Mouse (Mus musculus) embryo, embryonic 9.5 days (tissue): ENCODE measurements around the gene Cdk14.
A peak's percentile ranks its signal among the peaks of the same experiment; 100 is the strongest.

Experiments
- DNase-seq: peaks from one replicate; pipeline ENCODE4 v3.0.0-alpha.2; 2017; ENCODE audit errors: extremely low spot score

Cdk14 gene

DNA sequence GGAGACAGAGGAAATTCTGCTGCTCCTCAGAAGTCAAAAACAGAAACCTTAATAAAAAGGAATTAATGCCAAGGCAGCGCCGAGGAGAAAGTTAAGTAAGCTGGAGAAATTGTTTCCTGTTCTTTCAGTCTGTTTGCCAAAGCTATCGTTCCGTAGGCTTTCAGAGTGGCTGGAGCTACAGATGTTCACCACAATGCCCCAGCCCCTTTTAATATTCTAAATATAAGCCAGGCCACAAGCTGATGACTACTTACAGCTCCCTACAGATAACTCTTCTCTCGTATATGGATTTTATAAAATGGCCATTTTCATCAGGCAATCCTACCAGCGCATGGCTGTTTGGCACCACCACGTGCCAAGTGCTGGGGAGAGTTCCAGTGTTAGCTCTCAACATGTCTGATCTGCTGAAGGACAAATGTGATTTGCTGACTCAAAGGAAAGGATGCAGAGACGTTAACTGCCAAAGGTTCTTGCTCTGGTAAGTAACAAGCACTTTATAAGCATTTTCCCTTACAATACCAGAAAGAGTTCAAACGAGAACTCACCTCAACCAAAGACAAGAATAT lies 106.8 kb downstream of the Cdk14 start:
- DNase-seq: no peak

DNA sequence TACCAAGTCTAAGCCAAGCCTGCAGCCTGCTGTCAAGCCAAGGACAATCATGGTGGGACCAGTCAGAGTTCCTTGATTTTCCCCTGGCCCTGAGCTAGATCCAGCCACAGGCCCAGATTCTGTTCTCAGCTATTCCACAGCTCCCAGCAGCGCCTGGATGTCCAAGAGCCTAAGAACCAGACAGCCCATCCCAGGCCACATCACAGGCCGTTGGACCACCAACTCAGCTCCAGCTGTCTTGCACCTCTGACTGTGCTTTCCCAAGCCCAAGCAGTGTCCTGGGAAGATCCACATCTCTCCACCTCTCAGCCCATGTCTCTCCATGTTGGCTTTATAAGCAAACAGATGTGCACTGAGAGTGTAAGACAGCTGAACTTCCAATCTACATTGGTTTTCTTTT lies 114.8 kb downstream of the Cdk14 start:
- DNase-seq: no peak

DNA sequence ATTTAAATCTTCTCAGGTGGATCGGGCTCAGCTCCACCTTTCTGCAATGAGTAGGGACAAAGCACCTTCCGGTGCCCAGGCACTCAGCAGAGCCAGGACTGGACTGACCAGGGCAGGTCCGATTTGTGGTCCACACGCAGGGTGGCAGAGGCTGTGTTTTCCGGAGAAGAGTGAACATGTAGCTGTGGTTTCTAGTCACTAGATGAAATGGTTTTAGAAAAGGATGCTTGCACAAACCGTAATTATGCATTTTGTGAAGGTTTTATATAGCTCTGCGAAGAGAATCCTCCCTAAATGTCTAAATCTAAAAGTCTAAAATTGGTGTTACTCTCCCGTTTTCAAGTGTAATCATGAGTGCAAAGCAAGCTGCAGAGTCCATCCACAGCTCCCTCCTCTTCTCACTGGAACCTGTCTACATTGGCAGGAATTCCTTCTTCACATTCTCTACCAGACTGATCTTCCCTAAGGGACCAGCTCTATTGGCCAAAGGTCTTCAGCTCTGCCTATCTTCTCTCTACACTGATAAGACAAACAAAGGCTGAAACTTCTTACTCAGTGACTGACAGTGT lies 116.9 kb downstream of the Cdk14 start:
- no peak for DNase-seq

DNA sequence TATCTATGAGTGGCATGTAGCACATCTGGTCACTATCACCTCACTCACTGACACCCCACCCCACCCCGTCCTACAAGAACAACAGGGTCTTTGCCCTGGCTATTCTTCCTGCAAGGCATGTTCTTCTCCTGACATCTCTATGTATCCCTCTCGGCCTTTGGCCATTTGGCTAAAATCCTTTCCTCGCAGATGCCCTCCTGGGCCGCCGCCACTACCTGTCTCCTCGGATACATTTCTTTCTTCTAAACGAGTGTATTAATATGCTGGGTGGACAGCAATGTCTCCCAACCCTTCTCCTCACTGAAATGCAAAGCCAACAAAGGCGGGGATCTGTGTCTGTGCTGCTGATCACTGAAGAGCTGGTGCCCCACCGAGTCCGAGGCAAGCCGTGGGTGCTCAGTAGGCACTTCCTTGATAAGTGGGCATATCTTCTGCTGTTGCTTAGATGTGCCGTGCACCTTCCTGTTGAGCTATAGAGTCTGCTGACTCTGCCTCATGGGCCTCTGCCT lies 118.5 kb downstream of the Cdk14 start:
- no peak for DNase-seq

DNA sequence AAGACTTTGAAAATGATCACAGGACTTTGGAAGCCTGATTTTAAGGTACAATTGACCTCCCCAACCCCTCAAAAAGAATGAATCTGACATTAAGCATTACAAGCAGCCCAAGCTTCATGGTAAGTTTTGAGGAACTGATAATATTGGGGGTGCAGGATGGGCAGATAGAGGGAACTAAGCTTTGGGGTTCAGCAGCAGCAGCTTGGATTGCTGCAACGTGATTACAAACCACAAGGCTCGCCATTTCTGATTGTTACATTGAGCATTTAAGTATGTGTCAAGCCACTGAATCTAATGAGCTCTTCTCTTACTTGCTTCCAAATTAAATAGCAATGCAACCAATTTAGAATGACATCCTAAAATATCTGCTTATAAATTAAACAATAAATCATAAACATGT lies 119.1 kb downstream of the Cdk14 start:
- DNase-seq: no peak

DNA sequence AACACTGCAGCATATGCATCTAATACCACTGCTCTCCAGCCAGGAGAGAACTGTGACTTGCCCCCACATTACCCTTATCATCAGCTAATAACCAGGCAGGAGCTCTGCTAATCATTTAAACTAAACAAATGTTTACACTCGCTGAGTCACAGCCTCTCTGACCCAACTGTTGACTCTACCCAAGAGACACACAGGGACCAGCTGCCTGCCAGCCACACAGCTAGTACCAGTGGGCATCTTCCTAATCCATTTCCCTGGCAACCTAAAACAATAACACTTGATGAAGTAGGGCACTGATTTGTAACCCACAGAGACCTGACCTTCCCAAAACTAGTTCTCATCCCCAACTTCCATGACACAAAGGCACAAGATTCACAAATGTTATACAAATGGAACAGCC lies 119.8 kb downstream of the Cdk14 start:
- DNase-seq: no peak

DNA sequence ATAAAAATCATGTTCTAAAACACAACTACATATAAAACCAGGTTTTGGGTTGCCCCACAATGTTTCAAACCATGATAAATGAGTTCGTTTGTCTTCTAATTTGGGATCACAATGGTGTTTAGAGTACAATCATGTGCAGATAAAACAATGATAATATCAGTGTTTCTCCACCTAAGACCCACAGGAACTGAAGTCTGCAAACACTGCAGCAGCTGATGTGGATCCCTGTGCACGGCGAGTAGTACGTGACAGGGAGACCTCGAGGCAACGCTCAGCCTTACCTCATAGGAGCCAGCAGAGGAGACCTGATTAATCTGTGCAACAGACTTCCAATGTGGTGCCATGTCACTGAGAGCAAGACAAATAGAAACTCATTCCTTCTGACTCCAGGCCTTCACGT lies 122.9 kb downstream of the Cdk14 start:
- DNase-seq: no peak

DNA sequence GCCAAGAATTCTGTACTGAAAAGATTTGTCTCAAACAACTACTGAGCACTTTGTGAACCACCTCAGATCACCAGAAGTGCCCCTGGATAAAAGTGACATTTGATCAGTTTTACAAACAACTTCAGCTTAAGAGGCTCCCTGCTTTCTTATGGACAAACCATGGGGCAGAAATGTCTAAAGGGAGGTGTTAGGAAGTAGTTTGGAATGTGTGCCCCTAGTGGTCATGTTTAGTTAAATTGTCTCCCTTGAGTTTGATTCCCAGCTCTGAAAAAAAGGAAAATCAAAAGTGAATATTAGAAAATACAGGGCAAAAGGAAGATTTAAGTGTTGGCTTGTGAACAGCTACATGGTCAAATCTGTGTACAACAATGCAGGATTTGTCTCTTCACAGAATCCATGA lies 123.3 kb downstream of the Cdk14 start:
- no peak for DNase-seq

DNA sequence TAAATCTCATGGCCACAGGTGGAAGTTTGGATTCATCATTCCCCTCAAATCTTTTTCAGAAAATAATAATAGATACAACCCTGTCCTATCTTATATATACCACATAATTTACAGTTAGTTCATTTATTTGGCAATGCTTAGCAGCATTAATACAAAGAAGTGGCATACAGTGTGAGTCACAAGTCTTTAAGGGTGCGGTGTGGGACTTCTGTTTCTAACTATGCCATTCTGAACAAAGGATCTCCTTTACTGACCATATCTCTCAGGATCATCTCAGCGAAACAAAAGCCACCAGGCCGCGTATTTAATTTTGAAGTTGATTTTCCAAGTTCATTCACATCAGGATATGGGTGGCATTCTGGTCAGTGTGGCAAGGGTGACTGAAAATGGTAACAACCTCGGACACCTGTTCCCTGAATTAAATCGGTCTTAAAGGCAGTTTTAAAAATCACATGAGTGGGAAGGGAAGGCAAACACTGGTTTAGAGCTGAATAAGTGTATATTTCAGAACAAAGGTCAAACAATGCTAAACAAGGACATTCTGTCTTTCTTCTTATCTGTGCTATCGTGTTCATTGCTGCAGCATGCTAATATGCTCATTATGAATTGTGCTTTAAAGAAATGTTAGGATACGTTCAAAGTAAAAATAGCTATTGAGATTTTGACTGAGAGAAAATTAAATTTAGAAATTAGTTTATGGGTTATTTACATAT lies 127.1 kb downstream of the Cdk14 start:
- no peak for DNase-seq

DNA sequence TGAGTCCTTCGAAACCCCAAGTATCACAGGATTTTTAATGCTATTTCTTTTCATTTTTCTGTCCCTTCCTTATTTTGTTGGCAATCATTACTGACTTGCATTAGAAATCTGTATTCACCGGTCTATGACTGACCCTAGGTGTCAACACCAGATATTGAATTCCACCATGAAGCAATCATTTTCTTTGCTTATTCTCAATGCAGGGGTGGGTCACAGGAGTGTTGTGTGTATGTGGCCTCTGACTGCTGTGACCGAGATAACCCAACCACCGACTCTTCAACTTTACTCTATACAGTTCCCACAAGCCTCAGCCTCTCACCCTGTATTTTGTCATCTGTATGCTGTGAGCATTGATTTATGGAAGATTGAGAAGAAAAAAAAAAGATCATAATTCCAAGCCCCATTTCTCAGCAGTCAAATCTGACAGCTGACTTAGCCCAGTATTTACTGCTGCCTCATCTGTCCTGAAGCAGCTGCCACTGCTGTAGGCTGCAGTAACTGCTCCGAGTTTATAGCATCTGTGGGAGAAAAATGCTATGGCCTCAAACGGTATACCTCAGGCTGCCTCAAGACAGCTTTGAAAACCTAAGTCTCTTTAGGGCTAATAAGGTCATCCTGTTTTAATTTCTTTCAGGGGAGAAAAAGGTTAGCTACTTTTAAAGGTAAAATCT lies 128.7 kb downstream of the Cdk14 start:
- no peak for DNase-seq

DNA sequence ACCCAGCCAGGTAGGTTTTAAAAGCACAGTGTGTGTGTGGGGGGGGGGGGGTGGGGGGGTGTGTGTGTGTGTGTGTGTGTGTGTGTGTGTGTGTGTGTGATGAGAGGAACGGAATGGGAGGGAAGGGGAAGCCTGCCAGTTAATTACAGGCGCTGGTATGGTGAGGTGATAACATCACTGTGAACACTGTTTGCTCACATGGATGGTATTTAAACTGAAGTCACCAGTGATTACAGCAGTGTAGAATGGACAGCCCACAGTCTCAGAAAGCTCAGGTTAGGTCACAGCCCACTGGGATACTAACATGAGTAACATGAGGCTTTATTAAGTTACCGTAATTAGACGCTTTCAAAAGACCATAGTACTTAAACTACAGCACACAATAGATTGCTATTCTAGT lies 129.4 kb downstream of the Cdk14 start:
- DNase-seq: no peak

DNA sequence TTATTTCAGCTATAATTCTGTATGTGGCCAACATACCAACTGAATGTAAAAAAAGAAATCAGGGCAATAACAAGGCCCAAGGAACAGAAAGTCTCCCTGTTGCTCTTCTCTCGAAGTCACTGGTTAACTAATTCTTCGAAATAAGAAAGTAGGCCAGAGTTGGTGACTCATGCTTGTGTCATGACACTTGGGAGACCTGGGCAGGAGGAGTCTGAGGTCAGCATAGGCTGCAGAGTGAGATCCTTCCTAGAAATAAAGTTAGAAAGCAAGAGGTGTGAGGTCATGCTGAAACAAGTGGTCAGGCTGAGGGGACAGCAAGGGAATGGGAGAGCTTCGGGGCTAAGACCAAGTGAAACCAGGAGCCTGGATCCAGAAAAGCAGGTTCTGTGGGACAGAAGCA lies 134.2 kb downstream of the Cdk14 start:
- no peak for DNase-seq

DNA sequence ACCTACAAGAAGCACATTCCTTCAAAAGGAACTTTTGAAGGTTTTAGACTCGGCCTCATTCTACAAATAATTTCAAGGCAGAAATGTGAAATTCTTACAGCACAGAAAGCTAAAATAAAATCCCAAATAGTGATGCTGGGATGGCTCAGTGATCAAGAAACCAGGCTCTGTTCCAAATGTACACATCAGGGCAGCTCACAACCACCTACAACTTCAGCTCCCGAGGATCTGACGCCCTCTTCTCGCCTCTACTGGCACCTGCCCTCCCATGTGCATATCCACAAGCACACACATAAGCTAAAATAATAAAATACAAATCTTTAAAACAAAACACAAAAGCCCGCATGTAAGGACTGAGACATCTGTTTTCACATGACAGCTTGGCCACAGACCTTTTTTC lies 135.6 kb downstream of the Cdk14 start:
- no peak for DNase-seq

DNA sequence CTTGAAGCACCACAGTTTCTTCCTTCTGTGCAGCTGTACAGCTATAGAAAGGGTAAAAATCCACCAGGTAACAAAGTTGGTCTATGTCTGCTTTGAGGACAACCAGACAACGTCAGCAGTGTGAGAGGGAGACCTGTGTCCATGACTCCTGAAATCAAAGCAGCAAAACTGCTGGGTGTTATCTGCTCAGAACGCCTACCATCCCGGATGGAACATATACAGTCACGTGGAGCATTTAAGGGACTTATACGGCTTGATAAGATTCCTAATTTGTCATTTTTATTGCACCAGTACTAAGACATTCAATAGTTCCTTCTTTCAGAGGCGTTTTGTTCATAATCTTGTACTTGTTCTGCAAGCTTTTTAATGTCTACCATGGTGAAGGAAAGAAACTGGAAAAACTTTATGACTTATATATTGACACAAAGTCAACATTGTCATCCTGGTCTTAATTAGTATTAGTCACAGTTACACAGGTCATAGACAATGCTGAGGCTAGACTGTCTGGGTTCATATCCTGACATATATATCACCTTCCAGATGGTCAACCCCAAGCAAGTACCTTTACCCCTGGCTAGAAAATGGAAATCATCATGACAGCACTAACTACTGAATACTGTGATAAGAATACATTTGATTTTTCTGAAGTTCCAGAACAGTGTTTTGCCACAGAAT lies 136.2 kb downstream of the Cdk14 start:
- no peak for DNase-seq

DNA sequence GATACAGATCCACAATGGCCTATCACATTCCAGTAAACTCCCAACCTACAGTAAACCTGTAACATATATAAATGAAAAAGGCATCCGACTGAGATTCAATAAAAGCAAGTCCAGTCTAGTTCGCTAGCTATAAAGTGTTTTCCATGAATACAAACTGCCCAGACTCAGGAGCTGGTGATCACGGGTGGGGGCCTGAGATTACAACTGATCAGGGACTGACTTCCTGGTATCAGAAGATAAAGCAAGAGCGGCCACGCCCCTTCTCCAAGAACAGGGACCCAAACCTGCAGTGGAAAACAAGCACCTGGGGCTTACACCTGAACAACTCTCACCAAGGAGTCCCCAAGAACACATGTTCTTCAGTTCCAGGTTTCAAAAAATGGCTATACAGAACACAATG lies 137.7 kb downstream of the Cdk14 start:
- no peak for DNase-seq

DNA sequence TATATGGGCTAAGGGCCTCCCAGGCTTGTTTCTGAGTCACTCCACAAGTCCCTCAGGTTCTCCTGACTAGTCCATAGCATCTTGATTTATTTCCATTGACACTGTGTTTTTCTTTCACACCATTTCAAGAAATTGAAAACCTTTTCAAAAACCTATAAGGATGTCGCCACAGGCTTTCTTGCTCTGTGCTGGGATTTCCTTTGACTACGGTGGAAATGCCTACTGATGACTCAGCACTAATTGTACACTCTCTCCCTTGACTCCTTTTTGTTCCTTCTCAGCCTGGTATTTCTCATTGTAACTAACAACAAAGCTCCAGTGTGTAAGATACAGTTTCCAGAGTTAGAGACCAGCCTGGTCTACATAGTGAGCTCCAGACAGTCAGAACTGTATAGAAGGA lies 144.8 kb downstream of the Cdk14 start:
- no peak for DNase-seq

DNA sequence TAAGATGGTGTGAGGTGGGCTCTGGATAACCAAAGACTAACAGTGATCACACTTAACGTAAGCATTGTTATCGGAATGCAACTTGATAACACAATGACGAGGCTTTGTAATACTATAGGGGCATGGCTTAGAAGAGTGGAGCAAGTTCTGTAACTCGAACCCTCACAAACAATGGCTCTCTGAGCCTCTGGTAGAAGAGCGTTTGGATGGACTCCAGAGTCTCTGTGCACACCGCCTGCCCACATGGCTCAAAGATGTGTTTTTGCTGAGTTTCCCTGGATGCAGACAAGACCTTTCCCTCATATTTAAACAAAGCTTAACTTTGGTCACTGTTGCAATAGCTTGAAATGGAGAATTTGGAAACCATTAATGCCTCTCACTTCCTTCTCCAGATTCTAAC lies 145.8 kb downstream of the Cdk14 start:
- no peak for DNase-seq

DNA sequence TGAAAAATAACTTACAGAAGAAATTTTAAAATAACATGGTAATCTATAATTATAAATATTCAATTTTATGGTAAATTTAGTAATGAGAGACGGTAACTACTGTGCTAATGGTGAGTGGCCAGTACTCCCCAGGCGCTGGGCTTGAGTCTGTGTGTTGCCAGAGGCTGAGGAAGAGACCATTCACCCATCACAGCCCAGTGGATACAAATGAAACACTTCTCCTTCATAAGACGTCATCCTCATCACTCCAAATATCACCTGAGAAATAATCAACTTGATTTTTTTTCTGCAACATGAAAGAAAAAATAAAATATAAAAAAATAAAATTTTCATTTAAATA lies 153.4 kb downstream of the Cdk14 start:
- no peak for DNase-seq

DNA sequence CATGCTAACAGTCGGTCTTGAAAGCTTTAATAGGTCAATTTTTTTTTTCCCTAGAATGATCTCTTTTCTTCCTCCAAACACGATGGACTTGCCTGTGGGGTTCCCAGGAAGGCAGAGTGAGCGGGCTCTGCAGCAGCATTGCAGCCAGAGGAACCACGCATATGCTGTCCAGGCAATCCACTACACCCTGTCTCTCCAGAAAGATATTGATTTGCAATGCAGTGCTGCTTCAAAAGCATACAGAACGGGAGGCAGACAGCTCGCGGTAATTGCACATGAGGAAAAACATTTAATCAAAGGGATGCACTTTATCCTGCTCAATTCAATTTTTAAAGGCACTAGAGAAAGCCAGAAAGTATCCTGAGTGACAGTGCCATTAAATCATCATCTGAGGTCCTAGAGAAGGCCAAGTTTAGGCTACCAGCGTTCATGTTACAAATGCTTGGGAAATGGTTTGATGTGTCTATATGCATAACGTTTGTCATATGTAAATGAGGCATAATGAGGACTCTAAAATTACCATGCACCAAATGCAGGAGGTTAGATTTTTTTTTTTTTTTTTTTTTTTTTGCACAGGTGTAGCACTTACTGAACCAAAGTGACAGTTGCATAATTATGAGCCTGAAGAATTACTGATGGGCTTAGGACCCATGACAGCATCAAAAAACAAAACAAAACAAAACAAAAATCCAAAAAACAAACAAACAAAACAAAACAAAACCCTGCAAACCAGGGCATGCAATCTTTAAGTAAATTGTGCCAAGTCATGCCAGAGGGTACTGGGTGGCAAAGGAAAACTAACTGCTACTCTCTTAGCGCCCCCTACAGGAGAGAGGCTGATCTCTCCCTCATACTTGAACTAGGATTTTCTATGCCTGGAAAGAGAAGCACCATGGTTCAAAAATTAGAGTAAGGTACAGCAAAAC lies 154.0 kb downstream of the Cdk14 start:
- DNase-seq: peak; percentile 22

DNA sequence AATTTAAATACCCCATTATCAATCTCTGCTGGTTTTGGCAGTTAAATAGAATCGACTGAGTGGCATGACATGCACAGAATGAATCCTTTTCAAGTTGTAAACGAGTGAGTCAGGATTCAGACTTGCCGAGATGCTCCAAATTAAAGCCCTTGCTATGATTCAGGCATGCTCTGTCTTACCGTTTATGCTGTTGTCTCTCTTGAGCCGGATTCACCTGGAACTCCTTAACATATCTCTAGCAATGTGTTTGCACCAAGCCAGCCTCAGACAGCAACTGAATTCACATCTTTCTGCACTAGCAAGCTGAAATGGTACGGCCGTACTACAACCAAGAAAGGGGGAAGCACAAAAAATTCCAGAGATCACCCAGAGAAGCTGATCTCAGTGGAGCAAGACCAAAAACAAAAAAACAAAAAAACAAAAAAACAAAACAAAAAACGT lies 154.7 kb downstream of the Cdk14 start:
- DNase-seq: no peak

DNA sequence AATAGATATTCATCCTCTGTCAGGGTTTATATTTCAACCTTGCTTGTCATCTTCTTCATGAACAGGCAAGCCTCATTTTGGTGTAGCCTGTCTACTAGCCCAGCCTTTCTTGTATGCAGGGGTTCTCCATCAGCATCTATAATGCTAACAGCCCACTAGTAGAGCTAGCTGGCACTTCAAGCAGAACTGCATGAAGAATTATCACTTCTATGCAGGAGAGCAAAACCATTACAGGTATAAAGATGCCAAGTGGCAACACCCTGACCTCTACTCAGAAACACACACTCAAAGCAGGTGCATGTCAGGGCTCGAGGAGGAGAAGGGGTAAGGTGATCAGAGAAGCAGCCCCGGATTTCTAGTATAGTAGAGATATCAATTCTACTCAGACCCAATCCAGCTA lies 155.4 kb downstream of the Cdk14 start:
- DNase-seq: no peak
